Mouse (Mus musculus) embryonic facial prominence, embryonic 12.5 days (tissue): ENCODE results near the gene Wnt7b. TPM values are rescaled to one million over a fixed set of nuclear protein-coding genes. Genes with fewer than 3 reads are reported as not detected.

ENCODE experiments used
- ATAC-seq: fragments of 200-750 bp; cut with Nextera tagmentation; 2 replicates; pipeline ENCODE4 v1.8.0; 2017; ENCODE audit not compliant: insufficient number of reproducible peaks, insufficient read depth, low FRiP score, low TSS enrichment
- H3K27ac ChIP-seq: fragments of 300-500 bp; sonication (generic); 2 replicates; pipeline ENCODE4 v1.5.1; 2016; ENCODE audit warnings: mild to moderate bottlenecking
- H3K27me3 ChIP-seq: fragments of 300-500 bp; sonication (generic); 2 replicates; pipeline ENCODE4 v1.6.1; 2016; ENCODE audit warnings: mild to moderate bottlenecking, moderate library complexity
- H3K36me3 ChIP-seq: fragments of 300-500 bp; sonication (generic); 2 replicates; pipeline ENCODE4 v1.6.1; 2016; ENCODE audit warnings: mild to moderate bottlenecking
- H3K4me1 ChIP-seq: fragments of 300-500 bp; sonication (generic); 2 replicates; pipeline ENCODE4 v1.6.1; 2016
- H3K4me2 ChIP-seq: fragments of 300-500 bp; sonication (generic); replicated peaks from 2 replicates; pipeline ENCODE4 v1.6.1; 2016; ENCODE audit warnings: mild to moderate bottlenecking, moderate library complexity
- H3K4me3 ChIP-seq: fragments of 300-500 bp; sonication (generic); 2 replicates; pipeline ENCODE4 v1.5.1; 2016; ENCODE audit warnings: mild to moderate bottlenecking
- H3K9ac ChIP-seq: fragments of 300-500 bp; sonication (generic); 2 replicates; pipeline ENCODE4 v1.6.1; 2016; ENCODE audit warnings: mild to moderate bottlenecking, moderate library complexity
- H3K9me3 ChIP-seq: fragments of 300-500 bp; sonication (generic); 2 replicates; pipeline ENCODE4 v1.6.1; 2016; ENCODE audit warnings: mild to moderate bottlenecking, moderate library complexity
- WGBS: fragments of 180-500 bp; shearing (Covaris S2); methylation state at CpG from one replicate; pipeline ENCODE4 v1.1.7; 2016; 5-methylcytosine and 5-hydroxymethylcytosine counted together
- polyA plus RNA-seq: library from polyadenylated mRNA; unstranded; fragments of >200 nt; fragmentation: Nextera tagmentation; extraction: Ambion mirVana; gene quantifications from 2 replicates; pipeline ENCODE4 v1.2.1, GENCODE M21; 2016

The Wnt7b gene
- polyA plus RNA-seq, 1 experiment from 2014 or later: 34.3 TPM

DNA sequence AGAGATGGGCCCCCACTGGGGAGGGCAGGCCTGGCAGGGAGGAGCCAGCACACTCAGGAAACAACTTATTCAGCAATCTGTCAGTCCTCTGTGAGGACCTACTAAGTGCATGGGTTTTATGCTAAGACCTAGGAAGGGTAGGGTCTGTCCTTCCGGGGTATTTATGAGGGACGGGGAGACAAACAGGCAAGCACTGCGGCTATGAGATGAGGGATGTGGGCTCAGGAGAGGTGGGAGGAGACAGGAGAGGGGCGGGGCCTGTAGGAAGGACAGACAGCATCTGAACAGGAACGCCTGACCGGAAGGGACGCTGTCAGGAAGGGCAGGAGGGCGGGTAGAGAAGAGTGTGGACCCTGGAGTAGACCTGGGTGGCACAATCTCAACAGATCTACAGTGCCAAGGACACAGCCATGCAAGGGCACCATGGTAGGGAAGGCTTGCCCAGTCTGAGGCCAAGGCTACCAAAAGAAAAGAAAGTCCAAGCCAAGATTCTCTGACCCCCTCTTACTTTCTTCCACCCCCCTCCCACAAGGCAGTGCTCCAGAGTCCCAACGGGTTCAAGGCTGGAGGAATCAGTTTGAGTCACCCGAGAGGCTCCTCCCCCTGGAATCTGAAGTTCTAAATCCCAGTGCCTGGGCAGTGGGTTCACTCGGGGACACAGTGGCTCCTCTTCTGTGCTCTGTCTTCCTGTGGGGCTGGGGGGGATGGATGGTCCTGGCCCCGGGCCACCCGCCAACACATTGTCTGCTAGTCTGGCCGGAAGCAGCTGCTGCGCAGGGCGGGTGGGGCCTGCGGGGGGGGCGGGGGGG, 17.8 kb upstream of the Wnt7b start:
- no peaks in the 10 kb centered on the region for H3K27me3 ChIP-seq
- no peak overlapping the region for H3K9ac ChIP-seq
- H3K4me1 ChIP-seq: peaks cover 10% of the 10 kb centered on the region
- no peaks in the 10 kb centered on the region for H3K9me3 ChIP-seq
- H3K4me3 ChIP-seq: no peak overlapping the region
- ATAC-seq: no peak
- WGBS: 20% methylated on average over 16 of the region's 18 CpGs
- no peaks in the 10 kb centered on the region for H3K36me3 ChIP-seq
- no peak overlapping the region for H3K27ac ChIP-seq
- H3K4me2 ChIP-seq: no peak overlapping the region; the same call in 1 of the 2 replicates

DNA sequence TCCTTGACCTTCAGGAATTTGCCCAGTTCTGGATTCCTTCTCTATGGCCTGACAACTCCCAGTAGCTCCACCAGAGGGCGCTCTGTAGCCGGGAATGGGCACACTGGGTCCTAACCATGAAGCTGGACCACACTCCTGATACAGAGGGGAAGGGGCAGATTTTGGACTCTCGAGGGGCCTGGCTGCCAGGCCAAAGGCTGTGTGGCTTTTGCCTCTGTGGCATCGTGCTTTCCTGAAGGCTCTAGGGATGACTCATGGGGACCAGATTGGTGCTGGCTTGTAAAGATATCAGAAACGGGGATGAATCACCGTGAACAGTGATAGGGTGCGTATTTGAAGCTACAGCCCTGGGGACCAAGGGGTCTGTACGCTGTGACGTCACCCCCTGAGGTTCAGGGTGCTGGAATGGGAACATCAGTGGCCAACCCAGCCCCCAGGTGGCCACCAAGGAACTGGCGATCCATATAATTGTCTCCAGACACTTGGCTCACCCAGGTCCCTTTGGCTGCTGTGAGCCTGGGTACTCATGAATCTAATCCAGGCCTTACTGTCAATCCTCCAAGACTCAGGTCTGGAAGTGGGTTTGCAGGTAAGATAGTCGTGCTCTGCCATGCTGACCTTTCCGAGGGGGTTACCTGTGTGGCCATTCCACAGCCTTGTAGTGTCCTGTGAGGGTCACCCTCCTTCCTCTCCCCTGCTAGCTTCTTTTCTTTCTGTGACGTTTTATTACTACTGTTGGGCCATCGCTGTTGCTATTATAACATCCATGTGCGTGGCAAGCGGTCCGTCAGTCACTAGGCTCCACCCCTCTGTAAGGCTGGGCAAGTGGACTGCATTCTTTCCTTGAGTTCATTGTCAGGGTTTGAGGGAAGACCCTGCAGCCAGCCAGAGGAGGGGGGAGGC, 17.0 kb upstream of the Wnt7b start:
- no peak overlapping the region for H3K4me2 ChIP-seq
- 53% methylated on average over 17 of the region's 17 CpGs for WGBS
- H3K9me3 ChIP-seq: no peaks in the 10 kb centered on the region
- H3K27ac ChIP-seq: no peak overlapping the region
- ATAC-seq: no peak
- no peak overlapping the region for H3K4me3 ChIP-seq
- H3K9ac ChIP-seq: no peak overlapping the region
- H3K36me3 ChIP-seq: no peaks in the 10 kb centered on the region
- H3K4me1 ChIP-seq: peaks cover 10% of the 10 kb centered on the region
- no peaks in the 10 kb centered on the region for H3K27me3 ChIP-seq

DNA sequence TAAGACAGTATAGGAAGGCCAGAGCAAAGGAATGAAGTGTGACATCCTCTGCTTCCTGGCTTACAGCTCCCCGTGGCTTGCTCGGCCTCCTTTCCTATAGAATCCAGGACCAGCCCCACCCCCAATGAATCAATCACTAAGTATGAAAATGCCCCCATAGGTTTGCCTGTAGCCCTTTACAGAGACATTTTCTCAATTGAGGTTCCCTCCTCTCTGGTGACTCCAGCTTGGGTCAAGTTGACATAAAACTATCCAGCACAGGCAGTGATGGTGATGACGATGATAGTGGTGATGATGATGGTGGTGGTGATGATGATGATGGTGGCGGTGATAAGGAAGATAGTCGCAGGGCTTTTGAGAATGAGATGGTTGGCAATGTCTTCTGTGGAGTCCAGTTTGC, 16.2 kb upstream of the Wnt7b start:
- Histone ChIP-seq H3K4me1 (peaks cover 10% of the 10 kb centered on the region), H3K9me3 (0 out of 2 replicates have a peak, but pooled peaks cover 3% of the 10 kb centered on the region), H3K36me3 (no peaks in the 10 kb centered on the region), H3K9ac (no peak overlapping the region), H3K27ac (no peak overlapping the region), H3K4me3 (no peak overlapping the region), H3K27me3 (no peaks in the 10 kb centered on the region), H3K4me2 (no peak overlapping the region)
- ATAC-seq: no peak
- WGBS: 65% methylated on average over 5 of the region's 5 CpGs

DNA sequence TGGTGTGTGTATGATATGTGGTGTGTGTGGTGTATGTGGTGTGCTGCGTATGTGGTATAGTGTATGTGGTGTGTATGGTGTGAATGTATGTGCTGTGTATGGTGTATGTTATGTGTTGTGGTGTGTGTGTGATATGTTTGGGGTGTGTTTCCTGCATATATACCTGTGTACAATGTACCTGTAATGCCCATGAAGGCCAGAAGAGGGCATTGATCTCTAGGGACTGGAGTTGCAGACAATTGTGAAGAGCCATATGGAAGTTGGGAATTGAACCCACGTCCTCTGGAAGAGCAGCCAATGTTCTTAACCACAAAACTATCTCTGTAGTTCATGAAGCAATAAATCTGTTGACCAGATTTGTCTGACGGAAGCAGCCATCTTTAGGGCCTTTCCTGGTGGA, 15.1 kb upstream of the Wnt7b start:
- 67% methylated on average over 3 of the region's 3 CpGs for WGBS
- no peaks in the 10 kb centered on the region for H3K27me3 ChIP-seq
- no peak overlapping the region for H3K4me3 ChIP-seq
- no peak overlapping the region for H3K9ac ChIP-seq
- no peak overlapping the region for H3K27ac ChIP-seq
- no peak for ATAC-seq
- no peaks in the 10 kb centered on the region for H3K36me3 ChIP-seq
- 0 out of 2 replicates have a peak, but pooled peaks cover 11% of the 10 kb centered on the region for H3K9me3 ChIP-seq
- H3K4me2 ChIP-seq: no peak overlapping the region
- H3K4me1 ChIP-seq: peaks cover 10% of the 10 kb centered on the region

DNA sequence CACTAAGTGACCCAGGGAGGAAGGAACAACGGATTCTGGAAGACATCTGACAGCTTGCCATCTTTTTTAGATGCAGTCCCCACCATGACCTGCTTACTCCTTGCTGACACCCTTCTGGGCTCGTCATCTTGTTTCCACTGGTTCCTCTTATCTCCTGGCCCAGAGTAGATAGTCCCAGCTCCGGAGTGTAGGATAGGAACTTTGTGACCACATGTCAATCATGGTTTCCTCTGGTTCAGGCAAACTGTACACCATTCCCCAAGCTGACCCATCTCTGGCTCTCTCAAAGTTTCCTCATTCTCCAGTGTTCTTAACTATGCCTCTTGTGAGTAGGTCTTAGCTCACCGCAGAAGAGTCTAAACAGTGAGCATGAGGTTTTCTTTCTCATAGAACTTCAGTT, 10.4 kb upstream of the Wnt7b start:
- 71% methylated on average over 4 of the region's 4 CpGs for WGBS
- no peaks in the 10 kb centered on the region for H3K36me3 ChIP-seq
- ATAC-seq: no peak
- H3K27me3 ChIP-seq: 0 out of 2 replicates have a peak, but pooled peaks cover 5% of the 10 kb centered on the region
- no peak overlapping the region for H3K27ac ChIP-seq
- no peaks in the 10 kb centered on the region for H3K4me1 ChIP-seq
- no peak overlapping the region for H3K4me2 ChIP-seq
- H3K9me3 ChIP-seq: 0 out of 2 replicates have a peak, but pooled peaks cover 11% of the 10 kb centered on the region
- no peak overlapping the region for H3K4me3 ChIP-seq
- no peak overlapping the region for H3K9ac ChIP-seq

DNA sequence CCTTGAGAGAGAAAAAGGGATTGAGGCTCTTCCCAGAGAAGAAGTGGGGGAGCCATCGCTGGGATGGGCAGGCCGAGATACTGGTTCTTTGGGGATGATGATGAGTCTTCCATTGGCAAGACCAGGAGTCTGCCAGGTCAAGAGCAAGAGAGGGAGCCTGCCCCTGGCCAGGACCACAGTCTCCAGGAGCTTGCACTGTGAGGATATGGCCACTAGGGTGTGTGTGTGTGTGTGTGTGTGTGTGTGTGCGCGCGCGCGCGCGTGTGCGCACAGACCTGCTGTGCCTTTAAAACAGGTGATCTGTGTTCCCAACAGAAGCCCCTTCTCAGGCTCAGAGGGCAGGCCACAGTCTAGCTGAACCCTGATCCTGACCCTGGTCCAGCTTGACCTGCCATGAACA, 8.6 kb upstream of the Wnt7b start:
- no peak overlapping the region for H3K9ac ChIP-seq
- no peak overlapping the region for H3K4me3 ChIP-seq
- H3K4me2 ChIP-seq: no peak overlapping the region
- no peak for ATAC-seq
- no peaks in the 10 kb centered on the region for H3K36me3 ChIP-seq
- peaks cover 9% of the 10 kb centered on the region; the same call in 1 of the 2 replicates for H3K27me3 ChIP-seq
- H3K4me1 ChIP-seq: no peaks in the 10 kb centered on the region
- H3K27ac ChIP-seq: no peak overlapping the region
- 91% methylated on average over 10 of the region's 10 CpGs for WGBS
- 0 out of 2 replicates have a peak, but pooled peaks cover 11% of the 10 kb centered on the region for H3K9me3 ChIP-seq

DNA sequence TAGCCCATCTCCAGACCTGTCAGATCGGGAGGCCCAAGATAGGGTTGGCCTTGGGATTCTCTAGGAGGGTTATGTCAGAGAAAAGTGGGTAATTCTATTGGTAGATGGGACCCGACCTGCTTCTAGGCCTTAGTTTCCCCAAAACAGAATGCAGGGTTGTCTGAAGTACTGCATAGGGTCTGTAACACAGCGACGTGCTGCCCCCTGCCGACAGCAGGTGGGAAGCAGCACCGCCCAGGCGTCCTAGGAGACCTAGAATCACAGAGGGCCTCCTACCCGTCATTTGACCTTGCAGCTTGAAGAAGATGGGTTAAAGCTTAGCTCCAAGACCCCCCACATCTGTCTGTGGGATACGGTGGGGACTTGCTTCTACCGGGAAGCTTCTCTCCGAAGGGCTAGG, 1.2 kb upstream of the Wnt7b start:
- no peaks in the 10 kb centered on the region for H3K9me3 ChIP-seq
- H3K36me3 ChIP-seq: no peaks in the 10 kb centered on the region
- no peak overlapping the region for H3K9ac ChIP-seq
- H3K27me3 ChIP-seq: peaks cover 62% of the 10 kb centered on the region
- H3K4me3 ChIP-seq: no peak overlapping the region
- no peak overlapping the region for H3K27ac ChIP-seq
- H3K4me1 ChIP-seq: peaks cover 20% of the 10 kb centered on the region
- ATAC-seq: peak; percentile 45; the same call in 1 of the 2 replicates
- H3K4me2 ChIP-seq: no peak overlapping the region
- WGBS: 8% methylated on average over 11 of the region's 11 CpGs

DNA sequence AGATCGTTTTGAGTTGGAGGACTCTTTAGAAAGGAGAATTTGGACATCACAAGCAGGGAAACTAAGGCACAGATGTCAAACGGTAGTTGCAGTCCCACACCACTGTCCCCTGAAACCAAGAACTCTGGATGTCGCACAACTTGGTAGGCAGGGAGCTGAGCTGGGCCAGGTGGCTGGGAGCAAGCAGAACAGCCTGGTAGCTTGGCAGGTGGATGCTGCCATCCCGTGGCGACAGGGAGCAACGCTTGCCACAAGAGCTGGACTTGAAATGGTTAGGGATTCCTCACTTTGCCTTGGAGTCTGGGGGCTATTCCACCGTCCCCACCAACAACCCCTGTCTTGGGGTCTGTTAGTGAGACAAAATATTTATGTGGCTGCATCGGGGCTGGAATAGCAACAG, 751 bp upstream of the Wnt7b start:
- no peak overlapping the region for H3K27ac ChIP-seq
- H3K4me1 ChIP-seq: peaks cover 20% of the 10 kb centered on the region
- ATAC-seq: peak; percentile 62; the same call in 1 of the 2 replicates
- 1% methylated on average over 8 of the region's 8 CpGs for WGBS
- no peak overlapping the region for H3K4me3 ChIP-seq
- no peak overlapping the region for H3K4me2 ChIP-seq
- no peaks in the 10 kb centered on the region for H3K36me3 ChIP-seq
- H3K27me3 ChIP-seq: peaks cover 67% of the 10 kb centered on the region
- no peaks in the 10 kb centered on the region for H3K9me3 ChIP-seq
- no peak overlapping the region for H3K9ac ChIP-seq

DNA sequence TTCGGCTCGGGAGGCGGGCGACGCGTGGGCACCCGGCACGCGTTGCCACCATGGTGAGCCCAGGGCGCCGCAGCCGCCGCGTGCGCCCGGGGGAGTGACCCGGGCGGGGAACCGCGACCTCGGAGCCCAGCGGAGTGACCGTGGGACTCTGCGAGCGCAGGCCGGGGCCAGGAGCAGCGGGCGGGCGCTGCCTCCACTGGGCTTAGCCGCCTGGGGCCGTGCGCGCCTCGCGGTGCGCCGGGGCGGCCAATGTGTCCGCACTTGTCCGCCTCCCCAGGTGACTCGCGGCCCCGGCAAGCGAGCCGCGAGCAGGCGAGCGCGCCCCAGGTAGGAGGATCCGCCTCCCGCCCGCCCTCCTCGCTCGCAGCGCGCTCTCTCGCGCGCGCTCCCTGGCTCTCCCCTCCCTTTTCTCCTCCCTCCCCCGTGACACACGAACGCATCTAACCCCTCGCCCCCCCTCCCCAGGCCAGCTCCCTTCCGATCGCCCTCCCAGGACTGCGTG, 659 bp downstream of the Wnt7b start:
- peaks cover 81% of the 10 kb centered on the region for H3K27me3 ChIP-seq

DNA sequence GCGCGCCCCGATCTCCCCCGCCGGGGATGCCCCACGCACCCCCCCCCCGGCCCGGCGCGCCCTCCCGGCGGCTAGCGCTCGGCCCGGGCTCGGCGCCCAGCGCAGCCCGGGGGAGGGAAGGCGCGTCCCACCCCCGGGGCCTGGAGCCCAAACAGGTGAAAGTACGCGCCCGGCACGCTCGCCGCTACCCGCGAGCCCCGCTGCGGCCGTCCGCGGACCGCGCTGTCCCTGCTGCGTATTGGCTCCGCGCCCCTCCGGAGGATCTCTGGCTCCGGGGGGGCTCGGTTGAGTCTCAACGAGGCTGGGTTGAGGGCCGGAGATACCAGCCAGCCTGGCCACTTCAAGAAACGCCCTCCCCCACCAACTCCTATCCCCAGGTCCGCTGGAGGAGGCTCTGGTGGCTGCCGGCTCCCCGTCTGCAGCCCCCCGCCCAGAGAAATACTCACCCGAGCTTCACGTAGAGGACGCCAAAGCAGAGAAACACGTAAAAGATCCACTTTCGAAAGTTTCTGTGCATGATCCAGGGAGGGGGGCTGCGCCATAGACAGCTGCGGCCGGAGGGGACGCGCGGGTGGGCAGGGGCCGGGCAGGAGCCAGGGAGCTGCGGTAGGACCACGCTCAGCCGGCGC, 1.2 kb downstream of the Wnt7b start:
- Histone ChIP-seq H3K4me2 (peak overlapping the region; percentile 96), H3K27ac (peak overlapping the region; percentile 41; the same call in 1 of the 2 replicates), H3K9ac (peak overlapping the region; percentile 56), H3K9me3 (no peaks in the 10 kb centered on the region), H3K4me3 (peak overlapping the region; percentile 55), H3K36me3 (no peaks in the 10 kb centered on the region), H3K27me3 (peaks cover 84% of the 10 kb centered on the region), H3K4me1 (peaks cover 36% of the 10 kb centered on the region)
- ATAC-seq: no peak
- under 1% methylated on average over 64 of the region's 66 CpGs for WGBS

More for the DNA sequence above, 659 bp downstream of the Wnt7b start:
- H3K4me3 ChIP-seq: peak overlapping the region; percentile 55
- under 1% methylated on average over 54 of the region's 67 CpGs for WGBS
- peak overlapping the region; percentile 56 for H3K9ac ChIP-seq
- peaks cover 33% of the 10 kb centered on the region for H3K4me1 ChIP-seq
- 0 out of 2 replicates have a peak overlapping the region, but pooled peaks have one; percentile 41 for H3K27ac ChIP-seq
- ATAC-seq: no peak
- peak overlapping the region; percentile 96 for H3K4me2 ChIP-seq
- no peaks in the 10 kb centered on the region for H3K36me3 ChIP-seq
- no peaks in the 10 kb centered on the region for H3K9me3 ChIP-seq

DNA sequence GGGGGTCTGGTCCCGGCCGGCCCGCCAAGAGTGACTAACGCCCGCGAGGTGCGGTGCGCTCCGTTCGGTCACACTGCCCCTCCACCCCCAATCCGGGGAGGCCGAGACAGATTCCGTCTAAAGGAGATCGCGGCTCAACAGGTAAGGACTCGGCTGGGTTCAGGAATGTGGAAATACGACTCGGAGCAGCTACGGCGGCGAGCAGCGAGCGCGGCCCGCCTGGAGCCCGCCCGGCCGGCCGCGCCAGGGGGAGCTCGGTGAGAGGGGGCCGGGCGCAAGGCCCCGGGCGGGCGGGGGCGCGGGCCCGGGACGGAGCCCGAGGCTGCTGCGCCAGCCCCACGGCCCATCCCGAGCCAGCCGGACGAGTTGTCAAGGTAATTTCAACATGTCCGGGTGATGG, 1.8 kb downstream of the Wnt7b start:
- ATAC-seq: no peak
- Histone ChIP-seq H3K27me3 (peaks cover 86% of the 10 kb centered on the region), H3K9ac (peak overlapping the region; percentile 56), H3K4me3 (peak overlapping the region; percentile 55), H3K9me3 (no peaks in the 10 kb centered on the region), H3K27ac (peak overlapping the region; percentile 41; the same call in 1 of the 2 replicates), H3K4me1 (peaks cover 36% of the 10 kb centered on the region), H3K4me2 (peak overlapping the region; percentile 96), H3K36me3 (no peaks in the 10 kb centered on the region)
- under 1% methylated on average over 42 of the region's 47 CpGs for WGBS
